Mouse (Mus musculus) thymus, adult 18-20 months (tissue): ENCODE results near the gene Metap1d.

Experiments used
- DNase-seq, 2 experiments: peaks; one replicate each; pipeline ENCODE4 v3.0.0; 2022; ENCODE audit warnings: mixed read lengths in 2 of 2

Metap1d gene

GRCm38 (mm10) chr2:71475760-71476159 lies 22.7 kb downstream of the Metap1d start:
- no peak for DNase-seq

- DNase-seq, result no peak
Measured at GRCm38 (mm10) chr2:71477787-71478186, 24.7 kb downstream of the Metap1d start.

- DNase-seq, result no peak
Measured at GRCm38 (mm10) chr2:71479917-71480316, 26.8 kb downstream of the Metap1d start.

DNA sequence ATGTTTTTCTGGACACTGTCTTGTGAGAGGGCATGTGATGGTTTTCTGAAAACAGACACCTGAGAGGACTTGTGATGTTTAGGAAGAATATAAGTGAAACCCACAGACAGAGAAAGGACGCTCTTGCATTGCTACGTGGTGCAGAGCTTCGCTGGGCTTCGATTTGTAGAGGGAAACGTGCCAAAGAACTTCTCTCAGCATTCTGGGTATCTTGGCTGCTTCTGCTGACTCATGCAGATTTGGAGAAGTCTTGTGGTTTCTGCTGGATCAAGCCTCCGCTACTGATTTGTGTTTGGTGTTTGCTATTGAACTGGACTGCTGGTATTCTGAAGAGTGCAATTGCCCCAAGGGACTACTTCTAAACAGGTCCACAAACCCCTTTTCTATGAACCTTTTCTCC lies 28.7 kb downstream of the Metap1d start:
- DNase-seq, result no peak

GRCm38 (mm10) chr2:71483046-71483716 lies 30.1 kb downstream of the Metap1d start:
- no peak for DNase-seq

DNA sequence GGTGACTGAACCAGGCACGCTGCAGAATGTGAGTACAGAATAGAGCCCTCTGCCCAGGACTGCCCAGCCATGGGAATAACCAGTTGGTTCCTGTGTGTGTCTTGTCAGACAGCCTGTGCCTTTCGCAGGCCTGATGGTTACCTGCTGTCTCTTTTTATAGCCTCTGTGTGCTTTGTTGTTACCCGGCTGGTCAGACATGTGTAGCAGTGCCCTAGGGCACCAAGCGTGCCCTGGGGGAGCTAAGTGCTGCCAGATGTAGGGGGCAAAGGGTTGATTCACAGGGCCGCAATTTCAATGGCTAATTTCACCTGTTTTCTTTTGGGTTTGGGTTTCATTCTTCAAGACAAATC lies 30.6 kb downstream of the Metap1d start:
- no peak for DNase-seq

- no peak for DNase-seq
Measured at GRCm38 (mm10) chr2:71491295-71491694, 38.2 kb downstream of the Metap1d start.

- DNase-seq, result no peak
Measured at GRCm38 (mm10) chr2:71493161-71493683, 40.1 kb downstream of the Metap1d start.

- no peak for DNase-seq
Measured at GRCm38 (mm10) chr2:71494503-71494902, 41.4 kb downstream of the Metap1d start.

DNA sequence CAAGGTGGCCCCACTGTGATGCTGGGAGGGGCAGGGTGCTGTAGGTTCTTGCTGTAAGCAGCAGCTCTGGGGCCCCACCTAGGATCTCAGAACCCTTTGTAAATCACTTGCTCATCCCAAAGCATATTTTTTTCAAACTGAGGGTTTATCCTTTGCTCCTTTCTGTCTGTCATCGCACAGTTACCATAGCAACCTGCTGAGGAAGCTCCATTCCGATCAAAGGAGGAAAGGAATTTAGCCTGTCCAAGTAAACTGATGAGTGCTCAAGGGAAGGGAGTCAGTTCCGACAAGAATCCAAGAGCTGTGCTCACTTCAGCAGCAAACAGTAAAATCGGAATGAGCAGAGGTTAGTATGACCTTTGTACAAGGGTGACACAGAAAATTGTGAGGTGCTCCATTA lies 41.9 kb downstream of the Metap1d start:
- no peak for DNase-seq

DNA sequence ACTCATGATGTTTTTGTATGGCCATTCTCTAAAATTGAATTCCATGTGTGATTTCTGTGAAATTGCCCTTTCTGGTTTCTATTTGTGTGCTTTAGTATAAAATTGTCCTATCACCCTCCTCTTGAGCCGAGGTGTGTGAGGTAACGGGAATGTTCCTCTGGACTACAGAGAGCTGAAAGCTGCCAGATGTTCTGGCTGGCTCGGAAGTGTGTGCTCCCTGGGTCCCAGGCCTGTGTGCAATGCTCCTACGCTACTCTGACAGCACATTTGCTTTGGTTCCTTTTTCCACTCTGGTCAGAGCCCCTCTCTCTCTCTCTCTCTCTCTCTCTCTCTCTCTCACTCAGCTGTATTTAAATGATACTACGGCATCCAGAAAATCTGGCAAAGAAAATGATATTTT lies 44.1 kb downstream of the Metap1d start:
- DNase-seq, result no peak

GRCm38 (mm10) chr2:71499276-71500230 lies 46.5 kb downstream of the Metap1d start:
- no peak for DNase-seq

DNA sequence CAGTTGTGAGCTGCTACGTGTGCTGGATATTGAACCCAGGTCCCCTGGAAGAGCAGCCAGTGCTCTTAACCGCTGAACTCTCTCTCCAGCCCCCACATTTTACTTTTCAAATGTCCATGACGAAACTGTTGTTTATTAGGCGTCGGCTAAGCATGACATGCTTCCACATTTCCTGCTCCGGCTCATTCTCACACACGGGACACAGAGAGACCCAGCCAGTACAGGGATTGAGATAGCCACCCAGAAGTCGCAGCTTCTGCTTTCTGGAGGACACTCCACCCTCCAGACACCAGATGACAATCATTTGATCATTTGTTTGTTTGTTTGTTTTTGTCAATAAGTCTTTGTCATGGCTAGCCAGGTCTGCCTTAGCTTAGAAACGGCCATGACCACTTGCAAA lies 51.8 kb downstream of the Metap1d start:
- DNase-seq, result no peak

GRCm38 (mm10) chr2:71511209-71511608 lies 58.1 kb downstream of the Metap1d start:
- DNase-seq, result no peak

DNA sequence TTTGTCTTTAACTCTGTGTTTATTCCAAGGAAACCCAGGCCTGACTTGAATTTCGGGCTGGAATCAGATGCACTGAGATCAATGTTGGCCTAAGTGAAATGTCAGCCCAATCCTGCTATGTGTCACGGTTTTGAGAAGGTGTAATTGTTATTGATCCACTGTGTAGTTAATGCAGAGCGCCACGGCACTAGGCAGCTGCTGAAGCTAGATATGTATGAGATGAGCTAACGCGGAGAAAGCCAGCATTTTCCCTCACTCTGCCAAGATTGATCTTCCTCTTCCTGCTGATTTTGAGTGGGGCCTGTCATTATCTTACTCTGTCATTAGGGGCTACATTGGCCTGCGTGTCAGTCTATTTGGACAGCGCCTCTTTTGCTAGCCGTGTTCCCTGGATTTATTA lies 59.2 kb downstream of the Metap1d start:
- no peak for DNase-seq

DNA sequence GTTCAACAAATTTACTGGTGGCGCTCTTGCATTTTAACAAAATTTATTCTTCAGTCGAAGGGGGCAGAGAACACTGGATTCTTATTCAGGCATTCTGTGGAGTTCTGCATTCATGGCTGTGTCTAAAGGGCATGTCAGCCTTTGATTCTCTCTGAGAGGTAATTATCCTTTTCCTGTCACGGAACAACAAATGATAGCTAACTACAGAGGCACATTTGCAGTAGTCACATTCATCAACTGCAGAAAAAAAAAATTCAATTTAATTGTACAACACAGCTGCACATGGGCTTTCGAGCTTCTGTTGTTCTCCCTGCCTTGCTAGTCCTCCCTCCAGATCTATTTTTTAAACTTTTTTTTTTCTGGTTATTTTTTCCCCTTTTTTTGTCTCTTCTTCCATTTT lies 63.9 kb downstream of the Metap1d start:
- DNase-seq, result no peak

DNA sequence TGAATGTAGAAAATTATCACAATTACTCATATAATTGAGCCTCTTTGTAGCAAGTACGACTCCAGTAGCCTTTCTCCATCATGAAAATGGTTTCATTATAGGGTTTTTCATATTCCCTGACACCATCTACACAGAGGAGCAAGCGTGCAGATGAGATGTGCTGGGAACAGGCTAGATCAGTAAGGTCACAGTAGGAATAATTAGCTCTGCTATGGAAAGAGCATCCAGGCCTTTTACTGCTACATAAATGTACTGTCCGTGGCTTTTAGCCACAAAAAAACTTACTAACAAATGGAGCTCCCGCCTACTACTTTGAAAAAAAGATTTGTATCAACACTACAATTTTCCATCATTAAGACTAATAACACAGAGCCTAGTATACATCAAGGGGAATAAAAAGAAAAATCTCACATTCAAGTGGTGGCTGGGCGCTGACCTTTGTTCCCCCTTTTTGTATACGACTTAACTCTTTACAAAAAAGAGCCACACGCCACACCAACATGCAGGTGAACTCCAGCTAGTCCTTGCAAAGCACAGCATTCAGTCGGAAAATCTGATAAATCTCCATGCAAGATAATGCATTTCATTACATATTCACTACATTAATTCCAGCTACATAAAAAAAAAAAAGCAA lies 64.5 kb downstream of the Metap1d start:
- no peak for DNase-seq

DNA sequence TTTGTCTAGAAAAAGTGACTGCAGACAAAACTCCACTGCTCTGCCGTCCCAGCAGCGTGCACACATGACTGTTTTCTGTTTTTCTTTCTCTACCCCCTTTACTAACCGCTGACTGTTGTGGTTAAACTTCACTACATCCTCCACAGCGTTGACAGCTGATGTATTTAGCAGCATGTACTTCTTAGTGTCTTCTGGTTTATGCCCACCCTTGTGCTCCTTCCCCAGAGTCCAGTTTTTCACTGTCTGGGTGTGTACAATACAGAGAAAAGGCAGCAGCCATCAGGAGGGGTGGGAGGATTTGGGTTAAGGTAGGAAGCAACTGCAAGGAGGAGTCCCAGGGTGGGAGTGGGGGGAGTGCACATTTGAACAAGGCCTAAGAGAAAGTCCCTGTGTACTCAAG lies 69.8 kb downstream of the Metap1d start:
- DNase-seq, result peak in 1 of 2 experiments; percentile 46

- no peak for DNase-seq
Measured at GRCm38 (mm10) chr2:71523431-71523830, 70.4 kb downstream of the Metap1d start.

DNA sequence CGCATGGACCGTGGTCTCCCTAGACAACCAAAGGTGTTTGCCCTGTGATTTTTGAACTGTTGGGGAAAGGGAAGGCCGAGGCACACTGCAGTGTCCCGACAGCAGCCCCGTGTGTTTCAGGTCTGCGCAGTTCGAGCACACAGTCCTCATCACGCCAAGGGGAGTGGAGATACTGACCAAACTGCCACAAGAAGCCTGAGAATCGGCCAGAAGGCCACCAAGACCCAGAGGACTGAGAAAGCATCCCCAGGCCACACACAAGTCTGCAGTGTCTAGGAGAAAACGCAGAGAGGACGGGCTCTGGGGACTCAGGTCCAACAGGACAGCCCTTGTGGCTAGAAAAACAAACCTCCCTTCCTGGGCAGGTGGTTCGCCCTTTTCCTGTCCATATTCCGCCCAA lies 71.7 kb downstream of the Metap1d start:
- no peak for DNase-seq

DNA sequence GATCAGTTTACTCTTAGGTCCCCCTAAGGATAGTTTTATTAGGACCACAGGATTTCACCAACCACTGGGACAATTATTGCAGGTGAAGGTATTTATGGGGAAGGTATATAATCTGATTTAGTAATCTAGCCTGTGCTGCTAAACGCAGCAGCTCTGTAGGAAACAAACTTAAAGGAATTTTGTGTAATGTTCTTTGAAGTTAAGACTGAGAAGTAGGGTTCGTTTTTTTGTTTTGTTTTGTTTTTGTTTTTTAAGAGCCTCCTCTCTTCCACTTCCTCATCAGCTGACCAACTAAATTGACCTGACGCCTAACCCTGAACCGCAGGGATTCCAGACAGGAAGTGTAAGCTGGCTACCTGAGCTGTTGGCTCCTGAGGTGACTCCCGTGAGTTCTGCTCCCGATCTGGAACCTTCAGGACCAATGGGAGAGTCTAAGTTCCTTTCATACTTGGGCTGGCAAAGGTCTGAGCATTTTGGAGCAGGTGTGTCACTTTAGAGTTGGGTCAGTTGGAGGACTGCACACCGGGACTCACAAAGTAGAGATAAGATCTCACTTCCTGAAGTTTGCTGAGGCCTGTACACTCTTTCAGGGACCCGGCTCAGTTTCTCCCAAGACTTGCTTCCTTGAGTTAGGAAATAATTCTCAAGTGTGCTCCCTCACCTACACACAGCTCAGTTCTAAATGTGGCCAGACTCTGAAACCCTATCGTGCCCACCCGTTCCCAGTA lies 73.7 kb downstream of the Metap1d start:
- no peak for DNase-seq

- DNase-seq, result no peak
Measured at GRCm38 (mm10) chr2:71527323-71528013, 74.4 kb downstream of the Metap1d start.
